Mouse (Mus musculus) cerebellum, adult 2 months (tissue): ENCODE measurements at regions not wholly inside any gene's neighbourhood (a gene's known extent, or its start where the extent isn't known, plus 50 kb on each side); places are given as distances from the start of the nearest gene placed in this dataset.

Experiments used
- DNase-seq, 2 experiments: peaks; one replicate each; pipeline ENCODE4 v3.0.0; 2021
- H3K27ac ChIP-seq: fragments of 200-500 bp; 2 replicates; pipeline ENCODE4 v1.5.1; 2012; ENCODE audit warnings: low read length, control low read depth, inconsistent platforms; ENCODE audit not compliant: insufficient read depth
- H3K27me3 ChIP-seq: fragments of 200-500 bp; 2 replicates; pipeline ENCODE4 v1.6.1; 2012; ENCODE audit warnings: inconsistent platforms, mild to moderate bottlenecking, low read length, moderate library complexity; ENCODE audit not compliant: control insufficient read depth, insufficient read depth
- H3K4me1 ChIP-seq: fragments of 200-500 bp; 2 replicates; pipeline ENCODE4 v1.6.1; 2011; ENCODE audit warnings: low read length; ENCODE audit not compliant: control insufficient read depth, insufficient read depth
- H3K4me3 ChIP-seq: fragments of 200-500 bp; replicated peaks from 2 replicates; pipeline ENCODE3; 2011; ENCODE audit warnings: mild to moderate bottlenecking, low read depth, low read length, control low read depth; ENCODE audit not compliant: insufficient read depth
- CTCF ChIP-seq: fragments of 200-500 bp; IDR thresholded peaks from 2 replicates; pipeline ENCODE4 v1.5.1; 2011; ENCODE audit warnings: low read depth, mild to moderate bottlenecking, control low read depth, low read length, moderate library complexity, borderline replicate concordance; ENCODE audit not compliant: insufficient read depth
- POLR2A ChIP-seq: fragments of 200-500 bp; IDR thresholded peaks from 2 replicates; pipeline ENCODE4 v1.6.1; 2011; ENCODE audit warnings: low read length, control low read depth, borderline replicate concordance; ENCODE audit not compliant: insufficient read depth
- WGBS: fragments of 180-500 bp; shearing (Covaris S2); methylation state at CpG from one replicate; pipeline ENCODE4 v1.1.7; 2018; 5-methylcytosine and 5-hydroxymethylcytosine counted together

DNA sequence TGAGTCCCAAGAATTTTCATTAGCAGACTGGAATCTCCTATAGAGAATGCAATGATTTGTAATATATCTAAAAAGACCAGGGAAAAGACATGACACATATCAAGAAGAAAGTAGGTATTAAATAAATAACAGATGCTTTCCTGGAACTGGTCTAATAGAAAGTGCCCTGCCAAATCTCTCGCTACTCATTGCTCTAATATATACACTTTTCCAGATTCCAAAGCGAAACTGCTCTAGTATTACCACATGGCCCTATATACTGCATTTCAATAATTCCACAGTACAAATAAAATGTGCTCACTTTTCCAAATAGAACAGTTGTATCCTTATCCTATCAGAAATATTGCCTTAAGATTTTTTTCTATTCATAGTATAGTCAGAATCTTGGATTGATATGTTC lies 909.0 kb upstream of the Cited2 start:
- no peak for DNase-seq
- Histone ChIP-seq H3K27ac (no peak overlapping the region), H3K4me3 (no peak overlapping the region), H3K4me1 (no peaks in the 10 kb centered on the region), H3K27me3 (no peaks in the 10 kb centered on the region)
- TF ChIP-seq CTCF (no peak), POLR2A (no peak)
- WGBS = 84% methylated on average over 2 of the region's 2 CpGs

GRCm38 (mm10) chr10:16861534-16861933 lies 861.5 kb upstream of the Cited2 start:
- Histone ChIP-seq H3K4me1 (no peaks in the 10 kb centered on the region), H3K4me3 (no peak overlapping the region), H3K27me3 (no peaks in the 10 kb centered on the region), H3K27ac (no peak overlapping the region)
- 90% methylated on average over 1 of the region's 1 CpGs for WGBS
- TF ChIP-seq CTCF (no peak), POLR2A (no peak)
- DNase-seq = no peak

DNA sequence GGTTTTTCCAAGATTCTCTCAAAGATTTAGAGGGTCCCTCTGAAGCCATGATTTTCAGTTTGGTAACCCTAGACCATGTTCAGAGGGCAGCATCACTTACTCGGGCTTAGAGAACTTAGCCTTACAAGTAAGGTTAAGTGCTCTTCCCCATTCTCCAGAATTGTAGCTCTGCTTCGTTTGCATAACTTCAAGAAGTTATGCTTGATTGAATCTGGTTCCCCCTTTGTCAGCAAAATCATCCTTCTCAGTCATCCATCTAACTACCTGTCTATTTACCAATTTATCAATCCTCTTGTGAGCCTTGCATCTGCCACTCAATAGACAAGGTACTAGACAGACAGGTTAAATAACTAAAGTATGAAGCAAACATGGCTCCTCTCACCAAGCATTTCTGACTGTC lies 856.1 kb upstream of the Cited2 start:
- H3K27ac ChIP-seq = no peak overlapping the region
- TF ChIP-seq CTCF (no peak), POLR2A (no peak)
- WGBS = 72% methylated on average over 2 of the region's 2 CpGs
- H3K27me3 ChIP-seq = no peaks in the 10 kb centered on the region
- no peak overlapping the region for H3K4me3 ChIP-seq
- H3K4me1 ChIP-seq = no peaks in the 10 kb centered on the region
- DNase-seq = no peak

- H3K27ac ChIP-seq = no peak overlapping the region
- TF ChIP-seq CTCF (no peak), POLR2A (no peak)
- H3K4me1 ChIP-seq = no peaks in the 10 kb centered on the region
- no peak for DNase-seq
- no peaks in the 10 kb centered on the region for H3K27me3 ChIP-seq
- no peak overlapping the region for H3K4me3 ChIP-seq
- 88% methylated on average over 3 of the region's 3 CpGs for WGBS
Observed at GRCm38 (mm10) chr10:16874131-16874530, 848.9 kb upstream of the Cited2 start.

GRCm38 (mm10) chr10:16878197-16878596 lies 844.8 kb upstream of the Cited2 start:
- Histone ChIP-seq H3K27me3 (no peaks in the 10 kb centered on the region), H3K4me3 (no peak overlapping the region), H3K27ac (no peak overlapping the region), H3K4me1 (no peaks in the 10 kb centered on the region)
- DNase-seq = no peak
- no peak for TF ChIP-seq CTCF
- TF ChIP-seq POLR2A = no peak

GRCm38 (mm10) chr10:16893316-16893715 lies 829.7 kb upstream of the Cited2 start:
- Histone ChIP-seq H3K4me3 (no peak overlapping the region), H3K27me3 (no peaks in the 10 kb centered on the region), H3K27ac (no peak overlapping the region), H3K4me1 (no peaks in the 10 kb centered on the region)
- no peak for DNase-seq
- TF ChIP-seq POLR2A (no peak), CTCF (no peak)

GRCm38 (mm10) chr10:16895332-16895731 lies 827.7 kb upstream of the Cited2 start:
- no peak for DNase-seq
- Histone ChIP-seq H3K27me3 (no peaks in the 10 kb centered on the region), H3K27ac (no peak overlapping the region), H3K4me3 (no peak overlapping the region), H3K4me1 (no peaks in the 10 kb centered on the region)
- no peak for TF ChIP-seq CTCF
- TF ChIP-seq POLR2A = no peak

GRCm38 (mm10) chr10:16922888-16923287 lies 800.1 kb upstream of the Cited2 start:
- no peaks in the 10 kb centered on the region for H3K27me3 ChIP-seq
- no peak for DNase-seq
- H3K4me1 ChIP-seq = no peaks in the 10 kb centered on the region
- no peak for TF ChIP-seq POLR2A
- no peak for TF ChIP-seq CTCF
- no peak overlapping the region for H3K27ac ChIP-seq
- WGBS = 86% methylated on average over 2 of the region's 2 CpGs
- no peak overlapping the region for H3K4me3 ChIP-seq
